Mouse (Mus musculus) left cerebral cortex, postnatal 36 days (tissue): ENCODE data around the gene Rap1gap. TPM values are rescaled to one million over a fixed set of nuclear protein-coding genes. Genes with fewer than 3 reads are reported as not detected.

Experiments used
- DNase-seq, 2 experiments: peaks; one replicate each; pipeline ENCODE4 v3.0.0; 2021 to 2022; ENCODE audit warnings: low spot score in 2 of 2, mixed read lengths in 1 of 2
- intact Hi-C: fragments of 180-260 bp; cut with DNase I; formaldehyde crosslinking; loops from one replicate; pipeline ENCODE4 v1.15.1; 2025
- total RNA-seq, 2 experiments: library from RNA; stranded (reverse); gene quantifications; 2 replicates each; pipeline ENCODE4 v1.2.3; 2021

Gene Rap1gap
- total RNA-seq, 2 experiments from 2014 or later, result 311 to 333 TPM

GRCm38 (mm10) chr4:137731891-137732290 lies 67.4 kb downstream of the Rap1gap start:
- intact Hi-C loops, result loop anchor here (2.0 to 5.0 kb wide), 3 partner anchors 65 to 215 kb away; partner anchors contain the start of gene Alpl
- DNase-seq, result no peak

GRCm38 (mm10) chr4:137732361-137732760 lies 67.8 kb downstream of the Rap1gap start:
- no peak for DNase-seq

GRCm38 (mm10) chr4:137732962-137733361 lies 68.4 kb downstream of the Rap1gap start:
- intact Hi-C loops, result loop anchor here (2.0 to 5.0 kb wide), 2 partner anchors 64 to 214 kb away; partner anchors contain the start of gene Alpl
- DNase-seq, result no peak

More at GRCm38 (mm10) chr4:137732361-137732760, 67.8 kb downstream of the Rap1gap start:
- intact Hi-C loops, result loop anchor here (2.0 to 5.0 kb wide), 2 partner anchors 64 to 215 kb away; partner anchors contain the start of gene Alpl

GRCm38 (mm10) chr4:137733459-137733858 lies 68.9 kb downstream of the Rap1gap start:
- intact Hi-C loops, result loop anchor here (2.0 to 5.0 kb wide), 2 partner anchors 63 to 214 kb away; partner anchors contain the start of gene Alpl

GRCm38 (mm10) chr4:137736220-137736701 lies 71.7 kb downstream of the Rap1gap start:
- no peak for DNase-seq
- intact Hi-C loops, result no loop called here

More at GRCm38 (mm10) chr4:137733459-137733858, 68.9 kb downstream of the Rap1gap start:
- DNase-seq, result no peak

GRCm38 (mm10) chr4:137737760-137738159 lies 73.2 kb downstream of the Rap1gap start:
- no peak for DNase-seq
- intact Hi-C loops, result no loop called here

GRCm38 (mm10) chr4:137739151-137739923 lies 74.8 kb downstream of the Rap1gap start:
- intact Hi-C loops, result no loop called here
- no peak for DNase-seq

GRCm38 (mm10) chr4:137740350-137740749 lies 75.8 kb downstream of the Rap1gap start:
- intact Hi-C loops, result no loop called here
- DNase-seq, result no peak

- intact Hi-C loops, result no loop called here
- DNase-seq, result no peak
Measured at GRCm38 (mm10) chr4:137743791-137744190, 79.3 kb downstream of the Rap1gap start.

GRCm38 (mm10) chr4:137744433-137744918 lies 80.0 kb downstream of the Rap1gap start:
- intact Hi-C loops, result no loop called here
- no peak for DNase-seq

GRCm38 (mm10) chr4:137747091-137747490 lies 82.6 kb downstream of the Rap1gap start:
- DNase-seq, result no peak
- intact Hi-C loops, result no loop called here

GRCm38 (mm10) chr4:137747590-137747989 lies 83.1 kb downstream of the Rap1gap start:
- intact Hi-C loops, result no loop called here
- DNase-seq, result no peak

- no peak for DNase-seq
- intact Hi-C loops, result no loop called here
Measured at GRCm38 (mm10) chr4:137748726-137749125, 84.2 kb downstream of the Rap1gap start.

- intact Hi-C loops, result no loop called here
- no peak for DNase-seq
Measured at GRCm38 (mm10) chr4:137749680-137750079, 85.2 kb downstream of the Rap1gap start.

GRCm38 (mm10) chr4:137750121-137750520 lies 85.6 kb downstream of the Rap1gap start:
- intact Hi-C loops, result no loop called here

GRCm38 (mm10) chr4:137751310-137751709 lies 86.8 kb downstream of the Rap1gap start:
- intact Hi-C loops, result no loop called here
- no peak for DNase-seq

More at GRCm38 (mm10) chr4:137750121-137750520, 85.6 kb downstream of the Rap1gap start:
- no peak for DNase-seq

GRCm38 (mm10) chr4:137751717-137752116 lies 87.2 kb downstream of the Rap1gap start:
- intact Hi-C loops, result no loop called here

GRCm38 (mm10) chr4:137752471-137752870 lies 87.9 kb downstream of the Rap1gap start:
- no peak for DNase-seq
- intact Hi-C loops, result no loop called here

More at GRCm38 (mm10) chr4:137751717-137752116, 87.2 kb downstream of the Rap1gap start:
- no peak for DNase-seq

GRCm38 (mm10) chr4:137753199-137753598 lies 88.7 kb downstream of the Rap1gap start:
- no peak for DNase-seq
- intact Hi-C loops, result no loop called here

- no peak for DNase-seq
- intact Hi-C loops, result no loop called here
Measured at GRCm38 (mm10) chr4:137754446-137754845, 89.9 kb downstream of the Rap1gap start.

GRCm38 (mm10) chr4:137762886-137763285 lies 98.4 kb downstream of the Rap1gap start:
- intact Hi-C loops, result no loop called here
- no peak for DNase-seq
